Mouse (Mus musculus): ENCODE measurements around the gene Fpr-rs3. TPM values are rescaled to one million over a fixed set of nuclear protein-coding genes. Genes with fewer than 3 reads are reported as not detected.

The Fpr-rs3 gene
- not detected for total RNA-seq (2021)
- long read RNA-seq, experiment 1: 0 reads
- long read RNA-seq, experiment 2: 0 reads

GRCm38 (mm10) chr17:20624777-20625176 lies at the start of gene Fpr-rs3:
Gene Fpr-rs3 (minus strand): TSS chr17:20624877.
- intact Hi-C loops (cut with DNase I): no loop called here
- Histone ChIP-seq H3K27ac (no peak within 1 kb of the TSS), H3K4me3 (no peak within 1 kb of the TSS)
- DNase-seq: no peak
- no peak for TF ChIP-seq CTCF (IDR thresholded peaks at IDR 0.05)

DNA sequence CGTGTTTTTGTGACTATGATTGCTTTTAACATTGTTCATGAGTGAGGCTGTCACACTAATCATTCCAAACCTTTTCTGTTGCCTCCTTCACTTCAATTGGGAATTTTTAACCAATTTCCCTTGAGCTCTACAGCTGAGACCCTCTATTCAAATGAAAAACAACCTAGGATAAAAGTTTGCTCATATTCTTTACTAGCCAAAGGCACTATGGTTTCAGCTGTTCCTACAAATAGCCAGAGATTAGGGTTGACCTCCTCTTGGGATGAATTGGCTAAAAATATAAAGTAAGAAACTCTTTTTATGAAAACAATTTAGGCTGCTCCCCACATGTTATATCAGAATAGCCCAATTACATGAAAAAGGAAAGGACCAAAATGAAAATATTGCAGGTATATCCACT lies 28.4 kb downstream of the Fpr-rs3 start, which contains the start of gene Vmn2r110:
Gene Vmn2r110 (minus strand): TSS at position 101 of the 400 bp plus-strand sequence.
- no peak for TF ChIP-seq CTCF (IDR thresholded peaks at IDR 0.05)
- H3K4me3 ChIP-seq: no peak within 1 kb of the TSS
- intact Hi-C loops (cut with DNase I): no loop called here
- DNase-seq: no peak
- H3K27ac ChIP-seq: no peak within 1 kb of the TSS

Other genes starting within 250 kb of the Fpr-rs3 start
- not detected for gene Vmn1r224, start 210.7 kb downstream of the Fpr-rs3 start, total RNA-seq (2021)
- not detected for gene Vmn2r108, start 143.5 kb downstream of the Fpr-rs3 start, total RNA-seq (2021)
- gene Vmn1r225, start 126.7 kb downstream of the Fpr-rs3 start, total RNA-seq (2021): not detected
- not detected for gene Vmn2r109, start 60.1 kb downstream of the Fpr-rs3 start, total RNA-seq (2021)
- gene Vmn2r110, start 28.5 kb downstream of the Fpr-rs3 start, total RNA-seq (2021): not detected
- not detected for gene Vmn1r226, start 58.0 kb upstream of the Fpr-rs3 start, total RNA-seq (2021)
- gene Vmn1r227, start 105.0 kb upstream of the Fpr-rs3 start, total RNA-seq (2021): not detected
- gene Vmn1r228, start 161.3 kb upstream of the Fpr-rs3 start, total RNA-seq (2021): not detected
- not detected for gene Vmn1r229, start 186.7 kb upstream of the Fpr-rs3 start, total RNA-seq (2021)
- not detected for gene Vmn1r230, start 215.6 kb upstream of the Fpr-rs3 start, total RNA-seq (2021)